Mouse (Mus musculus): ENCODE measurements at regions not wholly inside any gene's neighbourhood (a gene's known extent, or its start where the extent isn't known, plus 50 kb on each side); places are given as distances from the start of the nearest gene placed in this dataset.

DNA sequence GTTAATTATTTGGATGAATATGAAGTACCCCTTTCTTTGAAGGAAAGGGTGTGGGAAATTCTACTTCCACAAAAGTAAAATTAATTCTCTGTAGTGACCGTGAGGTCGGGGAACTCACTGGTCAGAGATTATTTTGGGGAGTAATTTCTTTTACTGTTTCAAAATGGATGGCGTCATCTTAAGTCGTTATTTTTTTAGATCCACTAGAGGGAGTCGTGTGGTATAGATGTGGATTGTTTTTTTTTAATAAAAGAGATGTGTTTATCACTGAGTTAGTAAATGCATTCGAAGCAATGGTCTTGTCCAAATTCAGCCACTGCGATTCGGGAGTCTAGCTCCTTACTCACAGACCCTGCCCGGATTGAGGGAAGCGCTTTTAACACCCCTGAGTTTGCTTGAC is 100.8 kb upstream of the Lsm14a start:
- no peaks in the 10 kb centered on the region for H3K36me3 ChIP-seq (ENCODE audit: control insufficient read depth in 1 of 2, insufficient read depth in 2 of 2, low read length in 2 of 2)
- H3K79me2 ChIP-seq (ENCODE audit: control insufficient read depth, insufficient read depth, low read length, poor library complexity) = no peaks in the 10 kb centered on the region
- no peak overlapping the region for H3K4me3 ChIP-seq (ENCODE audit: control insufficient read depth in 1 of 2, insufficient read depth in 1 of 2, low read depth in 2 of 2, low read length in 2 of 2)
- H3K9me3 ChIP-seq (replicated peaks; ENCODE audit: insufficient read depth, low read length) = no peaks in the 10 kb centered on the region
- H3K9ac ChIP-seq (ENCODE audit: control insufficient read depth, low read depth, low read length, poor library complexity, severe bottlenecking) = no peak overlapping the region
- TF ChIP-seq USF2 (IDR thresholded peaks at IDR 0.05; ENCODE audit: borderline replicate concordance in 1 of 2, insufficient read depth in 1 of 2, low read depth in 1 of 2, low read length in 2 of 2) = no peak
- TF ChIP-seq ZC3H11A (IDR thresholded peaks at IDR 0.05; ENCODE audit: low read depth, low read length) = no peak
- no peak for TF ChIP-seq EP300 (IDR thresholded peaks at IDR 0.05; ENCODE audit: low read depth in 1 of 2, low read length in 2 of 2)
- TF ChIP-seq MYB (IDR thresholded peaks at IDR 0.05; ENCODE audit: low read depth, low read length) = no peak
- TF ChIP-seq ELF1 (IDR thresholded peaks at IDR 0.05; ENCODE audit: low read depth, low read length) = no peak
- no peak for TF ChIP-seq MAX (IDR thresholded peaks at IDR 0.05; ENCODE audit: low read length)
- no peak for TF ChIP-seq POLR2AphosphoS2 (IDR thresholded peaks at IDR 0.05; ENCODE audit: low read length)
- TF ChIP-seq HCFC1 (IDR thresholded peaks at IDR 0.05; ENCODE audit: low read depth, low read length) = no peak
- TF ChIP-seq CHD1 (IDR thresholded peaks at IDR 0.05; ENCODE audit: low read depth, low read length) = no peak
- no peak for TF ChIP-seq JUND (IDR thresholded peaks at IDR 0.05; ENCODE audit: low read depth, low read length)
- TF ChIP-seq ZMIZ1 (IDR thresholded peaks at IDR 0.05; ENCODE audit: low read depth, low read length) = no peak
- no peak for TF ChIP-seq ZKSCAN1 (IDR thresholded peaks at IDR 0.05; ENCODE audit: low read depth, low read length)
- TF ChIP-seq GABPA (IDR thresholded peaks at IDR 0.05; ENCODE audit: low read depth, low read length) = no peak
- no peaks in the 10 kb centered on the region for H3K4me1 ChIP-seq (ENCODE audit: control insufficient read depth in 1 of 2, insufficient read depth in 2 of 2, low read length in 2 of 2)
- no peak overlapping the region for H3K27ac ChIP-seq (ENCODE audit: control insufficient read depth, low read depth, low read length)
- H3K27me3 ChIP-seq (ENCODE audit: control insufficient read depth in 1 of 2, insufficient read depth in 2 of 2, low read length in 2 of 2) = no peaks in the 10 kb centered on the region; a peak in 1 of 4 replicates
- DNase-seq (ENCODE audit: low read depth, low spot score) = no peak

DNA sequence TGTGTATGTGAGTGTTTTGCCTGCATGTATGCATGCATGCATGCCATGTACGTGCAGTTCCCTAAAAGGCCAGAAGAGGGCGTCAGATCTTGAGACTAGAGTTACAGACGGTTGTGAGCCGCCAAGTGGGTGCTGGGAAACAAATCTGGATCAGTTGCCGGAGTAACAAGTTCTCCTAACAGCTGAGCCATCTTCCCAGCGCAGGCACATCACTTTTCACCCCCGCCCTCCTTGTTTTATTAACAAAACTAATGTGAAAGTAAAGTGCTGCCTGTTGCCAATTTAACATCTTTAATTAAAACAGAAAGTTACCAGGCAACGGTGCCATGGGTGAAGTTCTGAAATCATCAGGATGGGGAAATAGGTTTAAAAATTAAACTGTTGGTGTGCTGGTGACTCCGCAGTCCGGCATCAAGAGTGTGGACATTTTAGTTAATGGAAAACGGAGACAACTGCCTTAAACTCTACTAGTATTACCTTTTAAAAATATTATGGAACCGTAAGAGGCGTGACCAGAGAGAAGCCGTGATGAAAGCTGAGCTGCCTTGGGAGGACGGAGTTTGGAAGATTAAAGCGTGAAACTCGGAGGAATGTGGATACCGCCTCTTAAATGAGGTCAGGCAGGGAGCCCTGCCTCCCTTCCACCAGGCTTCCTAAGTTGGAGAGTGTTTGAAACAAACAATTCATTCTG is 91.9 kb upstream of the Lsm14a start:
- Histone ChIP-seq H3K36me3 (ENCODE audit: control insufficient read depth in 1 of 2, insufficient read depth in 2 of 2, low read length in 2 of 2) (no peaks in the 10 kb centered on the region), H3K9ac (ENCODE audit: control insufficient read depth, low read depth, low read length, poor library complexity, severe bottlenecking) (no peak overlapping the region)
- DNase-seq (ENCODE audit: low read depth, low spot score) = peak; percentile 11

More for the DNA sequence above, 91.9 kb upstream of the Lsm14a start:
- Histone ChIP-seq H3K9me3 (replicated peaks; ENCODE audit: insufficient read depth, low read length) (no peaks in the 10 kb centered on the region), H3K79me2 (ENCODE audit: control insufficient read depth, insufficient read depth, low read length, poor library complexity) (no peaks in the 10 kb centered on the region), H3K27me3 (ENCODE audit: control insufficient read depth in 1 of 2, insufficient read depth in 2 of 2, low read length in 2 of 2) (no peaks in the 10 kb centered on the region), H3K4me1 (ENCODE audit: control insufficient read depth in 1 of 2, insufficient read depth in 2 of 2, low read length in 2 of 2) (no peaks in the 10 kb centered on the region), H3K4me3 (ENCODE audit: control insufficient read depth in 1 of 2, insufficient read depth in 1 of 2, low read depth in 2 of 2, low read length in 2 of 2) (no peak overlapping the region), H3K27ac (ENCODE audit: control insufficient read depth, low read depth, low read length) (no peak overlapping the region)
- TF ChIP-seq MYC (IDR thresholded peaks at IDR 0.05; ENCODE audit: low read depth, low read length) = no peak
- peak; percentile 5 to 26 (median 14); a peak in 2 of 6 replicates for TF ChIP-seq CTCF (IDR thresholded peaks at IDR 0.05 in 2 of 3, conservative IDR thresholded peaks at IDR 0.05 in 1 of 3; ENCODE audit: control insufficient read depth in 1 of 3, insufficient read depth in 1 of 3, low read depth in 2 of 3, low read length in 3 of 3, poor library complexity in 1 of 3, severe bottlenecking in 1 of 3)
- no peak for TF ChIP-seq E2F4 (IDR thresholded peaks at IDR 0.05; ENCODE audit: borderline replicate concordance, low read depth, low read length)
- TF ChIP-seq ELF1 (IDR thresholded peaks at IDR 0.05; ENCODE audit: low read depth, low read length) = no peak
- TF ChIP-seq GATA1 (IDR thresholded peaks at IDR 0.05; ENCODE audit: low read depth, low read length) = no peak
- TF ChIP-seq MAZ (IDR thresholded peaks at IDR 0.05; ENCODE audit: low read depth, low read length) = no peak
- TF ChIP-seq TAL1 (IDR thresholded peaks at IDR 0.05; ENCODE audit: low read length) = no peak
